Mouse (Mus musculus) heart, postnatal 0 days (tissue): ENCODE measurements around the gene Mfsd7a. TPM values are rescaled to one million over a fixed set of nuclear protein-coding genes. Genes with fewer than 3 reads are reported as not detected.

ENCODE experiments used
- ATAC-seq: fragments of 200-750 bp; cut with Nextera tagmentation; 2 replicates; pipeline ENCODE4 v1.8.0; 2017; ENCODE audit warnings: low read depth, moderate number of reproducible peaks, moderate library complexity; ENCODE audit not compliant: insufficient read depth
- DNase-seq: peaks from one replicate; pipeline ENCODE4 v3.0.0-alpha.2; 2016; ENCODE audit warnings: low spot score
- H3K27ac ChIP-seq: fragments of 300-500 bp; sonication (generic); 2 replicates; pipeline ENCODE4 v1.5.1; 2014; ENCODE audit warnings: low read depth, mild to moderate bottlenecking
- H3K27me3 ChIP-seq: fragments of 300-500 bp; sonication (generic); 2 replicates; pipeline ENCODE4 v1.6.1; 2014; ENCODE audit warnings: low read length, mixed read lengths; ENCODE audit not compliant: control insufficient read depth, insufficient read depth
- H3K36me3 ChIP-seq: fragments of 300-500 bp; sonication (generic); replicated peaks from 2 replicates; pipeline ENCODE4 v1.6.1; 2014; ENCODE audit warnings: low read length, mixed read lengths; ENCODE audit not compliant: control insufficient read depth, insufficient read depth
- H3K4me1 ChIP-seq: fragments of 300-500 bp; sonication (generic); 2 replicates; pipeline ENCODE4 v1.6.1; 2014; ENCODE audit warnings: antibody characterized with exemption; ENCODE audit not compliant: control insufficient read depth, insufficient read depth
- H3K4me2 ChIP-seq: fragments of 300-500 bp; sonication (generic); 2 replicates; pipeline ENCODE4 v1.6.1; 2014; ENCODE audit warnings: low read depth, mild to moderate bottlenecking, low read length, moderate library complexity
- H3K4me3 ChIP-seq: fragments of 300-500 bp; sonication (generic); 2 replicates; pipeline ENCODE4 v1.5.1; 2014; ENCODE audit warnings: low read depth, low read length
- H3K9ac ChIP-seq: fragments of 300-500 bp; sonication (generic); replicated peaks from 2 replicates; pipeline ENCODE4 v1.6.1; 2014; ENCODE audit warnings: low read depth, low read length, mixed read lengths
- H3K9me3 ChIP-seq: fragments of 300-500 bp; sonication (generic); replicated peaks from 2 replicates; pipeline ENCODE4 v1.6.1; 2016; ENCODE audit warnings: low read length; ENCODE audit not compliant: control insufficient read depth
- CTCF ChIP-seq: IDR thresholded peaks from 2 replicates; pipeline ENCODE4 v1.5.1; 2016; ENCODE audit warnings: antibody characterized with exemption, control low read depth, low read depth
- EP300 ChIP-seq: IDR thresholded peaks from 2 replicates; pipeline ENCODE4 v1.6.1; 2016; ENCODE audit warnings: antibody characterized with exemption, low read depth
- WGBS: fragments of 180-500 bp; shearing (Covaris S2); extraction: QIAGEN DNeasy Blood & Tissue Kit; methylation state at CpG from one replicate; pipeline ENCODE4 v1.1.7; 2014; 5-methylcytosine and 5-hydroxymethylcytosine counted together
- polyA plus RNA-seq: library from polyadenylated mRNA; unstranded; fragments of >200 nt; fragmentation: Nextera tagmentation; extraction: Ambion mirVana; gene quantifications from 2 replicates; pipeline ENCODE4 v1.2.1, GENCODE M21; 2015
- total RNA-seq: library from RNA; depleted of rRNA; stranded (reverse); fragments of >200 nt; gene quantifications from 2 replicates; pipeline ENCODE4 v1.2.3, GENCODE M21; 2014; ENCODE audit warnings: low replicate concordance

Mfsd7a gene
- total and polyA plus RNA-seq, 2 experiments from 2014 or later: 0.19 to 0.20 TPM

- peaks cover 9% of the 10 kb centered on the region; the same call in 1 of the 2 replicates for H3K4me1 ChIP-seq
- no peaks in the 10 kb centered on the region for H3K27me3 ChIP-seq
- no peaks in the 10 kb centered on the region for H3K9me3 ChIP-seq
- DNase-seq (no peak), ATAC-seq (no peak)
- no peaks in the 10 kb centered on the region for H3K36me3 ChIP-seq
- no peak overlapping the region for H3K4me3 ChIP-seq
- H3K4me2 ChIP-seq: no peak overlapping the region
- TF ChIP-seq EP300 (no peak), CTCF (no peak)
- no peak overlapping the region for H3K27ac ChIP-seq
- H3K9ac ChIP-seq: no peak overlapping the region
- WGBS: 83% methylated on average over 7 of the region's 7 CpGs
Observed at GRCm38 (mm10) chr5:108447857-108448256, 834 bp downstream of the Mfsd7a start.

GRCm38 (mm10) chr5:108446973-108447372, 1.7 kb downstream of the Mfsd7a start:
- H3K9ac ChIP-seq: no peak overlapping the region
- no peak overlapping the region for H3K27ac ChIP-seq
- no peaks in the 10 kb centered on the region for H3K9me3 ChIP-seq
- no peak overlapping the region for H3K4me3 ChIP-seq
- ATAC-seq (no peak), DNase-seq (no peak)
- peaks cover 9% of the 10 kb centered on the region; the same call in 1 of the 2 replicates for H3K4me1 ChIP-seq
- H3K27me3 ChIP-seq: no peaks in the 10 kb centered on the region
- TF ChIP-seq CTCF (no peak), EP300 (no peak)
- H3K36me3 ChIP-seq: no peaks in the 10 kb centered on the region
- no peak overlapping the region for H3K4me2 ChIP-seq
- 78% methylated on average over 3 of the region's 3 CpGs for WGBS

- TF ChIP-seq EP300 (no peak), CTCF (no peak)
- H3K9me3 ChIP-seq: no peaks in the 10 kb centered on the region
- no peak overlapping the region for H3K27ac ChIP-seq
- peaks cover 9% of the 10 kb centered on the region for H3K4me1 ChIP-seq
- no peak overlapping the region for H3K9ac ChIP-seq
- H3K4me2 ChIP-seq: no peak overlapping the region
- 76% methylated on average over 2 of the region's 2 CpGs for WGBS
- ATAC-seq: no peak
- H3K27me3 ChIP-seq: 0 out of 2 replicates have a peak, but pooled peaks cover 3% of the 10 kb centered on the region
- H3K4me3 ChIP-seq: no peak overlapping the region
- H3K36me3 ChIP-seq: peaks cover 14% of the 10 kb centered on the region
- DNase-seq: no peak
Observed at GRCm38 (mm10) chr5:108436101-108436500, 12.6 kb downstream of the Mfsd7a start.

- peak within 1 kb of the TSS; percentile 92 for H3K9ac ChIP-seq
- peak within 1 kb of the TSS; percentile 82 for H3K4me2 ChIP-seq
- peak within 1 kb of the TSS; percentile 78 for H3K27ac ChIP-seq
- TF ChIP-seq CTCF: peak; percentile 83
- TF ChIP-seq EP300: no peak
- ATAC-seq: peak; percentile 93
- H3K9me3 ChIP-seq: no peaks in the 10 kb centered on the region
- DNase-seq: peak; percentile 90
- H3K4me1 ChIP-seq: peaks cover 9% of the 10 kb centered on the region
- H3K36me3 ChIP-seq: peaks cover 27% of the 10 kb centered on the region
- H3K27me3 ChIP-seq: 0 out of 2 replicates have a peak, but pooled peaks cover 3% of the 10 kb centered on the region
- WGBS: under 1% methylated on average over 42 of the region's 42 CpGs
- H3K4me3 ChIP-seq: peak within 1 kb of the TSS; percentile 89
Observed at GRCm38 (mm10) chr5:108433804-108434587, 14.7 kb downstream of the Mfsd7a start, which contains the start of gene Atp5k. Gene Atp5k (minus strand): TSS chr5:108434448.

GRCm38 (mm10) chr5:108431196-108431595, 17.5 kb downstream of the Mfsd7a start:
- no peak for ATAC-seq
- Histone ChIP-seq H3K9ac (no peak overlapping the region), H3K4me3 (no peak overlapping the region), H3K9me3 (no peaks in the 10 kb centered on the region), H3K36me3 (peaks cover 27% of the 10 kb centered on the region), H3K4me2 (no peak overlapping the region), H3K27me3 (0 out of 2 replicates have a peak, but pooled peaks cover 3% of the 10 kb centered on the region), H3K27ac (no peak overlapping the region), H3K4me1 (peaks cover 9% of the 10 kb centered on the region)
- WGBS: 83% methylated on average over 6 of the region's 6 CpGs
- no peak for TF ChIP-seq EP300
- no peak for DNase-seq
